Mouse (Mus musculus) WW6 (cell line): Measurements from ENCODE around the gene Dbndd2.

Experiments
- DNase-seq: peaks from one replicate; pipeline ENCODE4 v3.0.0-alpha.2; 2013; ENCODE audit warnings: low read depth, low spot score

The Dbndd2 gene

DNA sequence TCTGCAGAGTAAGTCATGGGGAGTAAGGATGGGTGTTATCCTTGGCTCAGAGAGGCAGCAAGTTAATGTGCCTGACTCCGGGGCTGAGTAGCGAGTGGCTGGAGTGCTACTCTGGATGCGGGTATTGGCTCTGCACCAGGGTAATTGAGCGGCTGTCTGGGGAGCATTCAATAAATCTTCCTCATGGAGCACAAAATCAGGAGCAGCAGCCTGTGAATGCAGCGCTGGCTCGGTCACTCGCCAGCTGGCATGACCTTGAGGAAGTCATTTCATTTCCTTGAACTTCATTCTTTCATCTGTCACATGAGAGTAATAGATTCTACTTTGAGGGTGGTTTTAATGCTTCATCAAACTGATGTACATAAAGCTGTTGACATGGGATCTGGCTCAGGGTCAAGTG, 14.6 kb downstream of the Dbndd2 start:
- no peak for DNase-seq

DNA sequence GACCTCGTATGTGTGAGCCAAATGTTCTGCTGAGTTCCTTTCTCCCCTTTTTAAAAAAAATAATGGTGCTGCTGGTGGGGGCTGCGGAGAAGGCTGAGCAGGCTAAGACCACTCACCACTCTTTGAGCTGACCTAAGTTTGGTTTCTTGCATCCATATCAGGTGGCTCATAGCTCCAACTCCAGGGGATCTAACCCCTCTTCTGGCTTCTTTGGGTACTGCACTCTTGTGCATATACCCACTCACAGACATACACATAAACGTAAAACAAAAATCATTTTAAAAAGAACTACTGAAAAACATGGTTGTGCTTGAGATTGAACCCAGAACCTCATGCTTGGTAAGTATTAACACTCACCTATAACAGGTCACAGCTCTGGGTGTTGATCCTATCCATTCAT, 19.0 kb downstream of the Dbndd2 start:
- DNase-seq = no peak

DNA sequence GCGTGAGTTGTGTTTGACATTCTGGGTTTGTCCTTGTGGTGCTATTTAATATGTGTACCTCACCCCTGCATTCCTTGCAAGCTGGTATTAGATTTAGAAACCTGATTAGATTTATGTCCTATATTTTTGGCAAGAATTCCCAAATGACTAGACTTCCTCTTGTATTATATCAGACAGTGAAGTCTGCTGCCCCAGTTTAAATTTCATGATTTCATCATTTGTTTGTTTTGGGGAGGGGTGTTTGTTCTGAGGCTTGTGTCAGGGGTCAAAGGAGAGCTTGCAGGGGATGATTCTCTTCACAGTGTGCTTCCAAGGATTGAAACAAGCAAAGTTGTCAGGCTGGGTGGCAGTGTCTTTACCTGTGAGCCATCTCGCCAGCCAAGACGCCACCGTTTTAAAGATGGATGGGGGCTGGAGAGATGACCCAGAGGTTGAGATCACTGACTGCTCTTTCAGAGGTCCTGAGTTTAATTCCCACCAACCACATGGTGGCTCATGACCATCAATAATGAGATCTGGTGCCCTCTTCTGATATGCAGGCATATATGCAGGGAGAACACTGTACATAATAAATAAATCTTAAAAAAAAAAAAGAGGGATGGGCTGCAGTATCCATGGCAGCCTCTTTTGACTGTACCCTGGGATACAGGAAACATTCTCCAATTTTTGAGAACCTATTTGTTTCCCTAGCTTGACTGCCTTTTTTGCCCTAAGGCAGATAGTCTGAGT, 19.9 kb downstream of the Dbndd2 start:
- no peak for DNase-seq

DNA sequence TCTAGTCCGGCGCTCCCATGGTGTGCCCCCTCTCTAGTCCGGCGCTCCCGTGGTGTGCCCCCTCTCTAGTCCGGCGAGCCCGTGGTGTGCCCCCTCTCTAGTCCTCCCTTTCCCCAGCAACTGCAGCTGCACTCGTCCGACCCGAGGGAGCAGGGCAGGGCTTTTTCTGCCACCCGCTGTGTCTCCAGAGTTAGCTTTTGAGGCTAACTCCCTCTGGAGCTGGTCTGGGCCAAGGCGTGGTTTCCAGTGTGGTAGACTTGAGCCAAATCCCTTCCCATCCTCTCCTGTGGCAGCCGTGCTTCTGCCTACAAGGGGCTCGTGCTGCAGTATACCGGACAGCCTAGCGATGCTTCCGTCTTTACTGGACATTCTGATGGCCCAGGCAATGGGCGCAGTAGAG, 21.9 kb downstream of the Dbndd2 start:
- no peak for DNase-seq

DNA sequence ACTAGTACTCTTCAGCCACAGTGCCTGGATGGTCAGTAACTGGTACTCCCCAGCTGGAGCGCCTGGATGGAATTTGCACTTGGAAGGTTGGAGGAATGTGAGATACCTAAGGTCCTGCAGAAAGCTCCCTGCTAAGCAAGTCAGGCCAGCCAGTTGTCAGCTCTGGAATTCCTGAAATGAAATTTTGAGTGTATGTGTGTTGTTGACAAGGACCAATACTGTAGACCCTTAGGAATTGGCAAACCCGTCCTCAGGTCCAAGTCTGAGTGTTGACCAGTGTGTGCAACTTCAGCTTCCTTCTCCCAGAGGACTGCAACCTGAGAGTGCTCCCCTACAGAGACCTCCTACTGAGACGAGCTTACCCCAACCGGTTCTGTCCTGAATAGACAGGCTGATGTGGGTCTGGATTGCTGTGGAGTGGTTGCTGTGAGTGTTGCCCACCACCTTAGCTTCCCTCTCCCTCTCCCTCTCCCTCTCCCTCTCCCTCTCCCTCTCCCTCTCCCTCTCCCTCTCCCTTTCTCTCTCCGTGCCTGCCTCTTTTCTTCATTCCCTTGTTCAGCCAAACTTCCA, 24.8 kb downstream of the Dbndd2 start:
- no peak for DNase-seq

DNA sequence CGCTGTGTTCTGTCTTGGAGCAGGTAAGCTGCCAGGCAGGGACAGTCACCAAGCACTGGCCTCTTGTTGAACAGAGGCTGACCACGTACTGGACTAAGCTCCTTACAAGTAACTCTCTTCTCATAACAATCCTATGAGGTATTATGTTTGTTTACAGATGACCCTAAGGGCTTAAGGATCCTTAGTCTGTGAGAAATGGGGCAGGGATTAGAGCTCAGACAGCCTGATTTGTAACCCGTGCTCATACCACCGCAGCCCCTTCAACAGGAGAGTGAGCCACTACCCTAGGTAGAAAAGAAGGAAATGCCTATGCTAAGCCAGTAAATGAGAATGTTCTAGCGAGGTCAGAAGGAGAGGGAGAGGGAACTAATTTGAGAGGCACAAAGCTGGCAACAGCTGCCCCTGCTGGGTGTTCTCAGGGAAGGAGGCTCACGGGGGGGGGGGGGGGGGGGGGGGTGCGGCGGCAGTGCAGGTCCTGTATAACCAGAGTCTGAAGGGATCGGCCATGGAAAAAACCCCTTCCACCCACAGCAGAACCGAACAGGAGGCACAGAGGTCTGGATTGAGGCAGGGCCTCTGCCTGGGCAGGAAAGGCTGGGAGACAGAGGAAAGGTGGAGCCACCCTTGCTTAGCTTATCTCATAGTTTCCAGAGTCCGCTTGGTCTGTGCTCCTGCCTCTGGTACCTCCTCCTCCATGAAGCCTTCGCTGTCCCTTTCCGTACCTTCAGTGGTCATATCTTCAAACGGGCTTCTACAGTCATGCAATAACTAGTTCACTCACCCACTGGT, 26.4 kb downstream of the Dbndd2 start:
- DNase-seq = no peak

DNA sequence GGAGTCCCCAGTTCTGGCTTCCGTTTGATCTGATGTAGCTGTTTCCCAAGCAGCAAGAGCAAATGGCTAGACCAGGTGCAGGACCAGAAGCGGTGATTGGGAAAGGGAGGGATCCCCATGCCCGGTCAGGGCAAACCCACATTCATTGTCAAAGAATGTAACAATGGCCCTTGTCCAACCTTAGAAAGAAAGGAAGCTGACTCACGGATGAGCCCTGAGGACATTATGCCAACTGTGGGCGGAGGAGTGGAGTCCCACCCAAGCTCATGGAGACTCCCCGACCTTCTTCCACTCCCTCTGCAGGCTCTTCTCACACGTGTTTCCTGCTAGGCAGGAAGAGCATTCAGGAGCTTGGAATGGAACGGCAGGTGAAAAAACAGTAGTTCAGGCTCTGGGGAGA, 27.5 kb downstream of the Dbndd2 start:
- DNase-seq = no peak

DNA sequence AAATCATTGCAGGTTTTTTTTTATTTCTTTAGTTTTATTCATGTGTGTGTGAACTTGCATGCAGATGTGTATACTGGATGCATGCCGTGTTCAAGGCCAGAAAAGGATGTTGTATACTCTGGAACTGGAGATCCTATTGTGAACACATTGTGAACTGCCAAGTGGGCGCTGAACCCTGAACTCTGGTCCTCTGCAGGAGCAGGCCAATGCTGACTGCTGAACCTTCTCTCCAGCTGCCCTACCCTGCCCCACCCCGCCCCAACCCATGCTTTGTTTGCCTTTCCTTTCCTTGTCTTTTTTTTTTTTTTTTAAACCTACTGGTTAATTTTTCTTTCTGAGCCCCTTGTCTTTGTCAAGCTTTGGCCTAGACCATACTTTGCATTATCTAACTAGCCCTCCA, 29.0 kb downstream of the Dbndd2 start:
- DNase-seq = no peak

DNA sequence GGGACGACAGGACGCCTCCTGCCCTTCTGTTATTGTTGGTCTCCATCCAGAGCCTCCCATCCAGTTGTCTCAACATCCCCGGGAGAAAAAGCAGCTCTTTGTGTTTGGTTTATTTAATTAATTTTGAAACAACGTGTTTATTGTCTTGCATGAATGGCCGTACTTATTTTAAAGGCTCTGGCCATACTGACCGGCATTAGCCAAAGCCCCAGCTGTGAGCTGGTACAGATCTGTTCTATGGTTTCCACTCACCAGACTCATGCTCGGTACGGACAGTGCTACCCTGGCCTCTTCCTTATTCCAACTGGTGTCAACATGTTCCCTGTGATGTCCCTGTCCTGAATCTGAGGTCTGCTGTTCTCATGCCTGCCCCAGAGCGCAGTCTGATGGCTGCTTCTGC, 30.0 kb downstream of the Dbndd2 start:
- no peak for DNase-seq

DNA sequence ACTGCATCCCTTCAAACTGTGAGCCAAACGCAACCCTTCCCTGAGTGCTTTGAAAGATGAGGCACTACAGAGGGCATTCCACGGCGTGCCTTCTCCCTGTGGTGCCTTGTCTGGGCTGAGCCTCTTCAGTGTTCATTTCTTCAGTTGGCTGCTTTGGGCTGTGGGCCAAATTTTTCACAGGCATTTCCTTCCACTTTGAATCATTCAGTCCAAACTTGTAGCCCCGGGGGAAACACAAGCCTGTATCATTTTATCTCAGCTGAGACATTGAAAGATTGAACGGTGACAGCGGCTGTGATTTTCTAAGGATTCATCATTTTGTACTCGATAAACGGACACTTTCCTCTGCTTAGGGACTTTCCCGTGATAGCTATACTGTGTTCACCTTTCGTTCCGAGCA, 30.7 kb downstream of the Dbndd2 start:
- no peak for DNase-seq

DNA sequence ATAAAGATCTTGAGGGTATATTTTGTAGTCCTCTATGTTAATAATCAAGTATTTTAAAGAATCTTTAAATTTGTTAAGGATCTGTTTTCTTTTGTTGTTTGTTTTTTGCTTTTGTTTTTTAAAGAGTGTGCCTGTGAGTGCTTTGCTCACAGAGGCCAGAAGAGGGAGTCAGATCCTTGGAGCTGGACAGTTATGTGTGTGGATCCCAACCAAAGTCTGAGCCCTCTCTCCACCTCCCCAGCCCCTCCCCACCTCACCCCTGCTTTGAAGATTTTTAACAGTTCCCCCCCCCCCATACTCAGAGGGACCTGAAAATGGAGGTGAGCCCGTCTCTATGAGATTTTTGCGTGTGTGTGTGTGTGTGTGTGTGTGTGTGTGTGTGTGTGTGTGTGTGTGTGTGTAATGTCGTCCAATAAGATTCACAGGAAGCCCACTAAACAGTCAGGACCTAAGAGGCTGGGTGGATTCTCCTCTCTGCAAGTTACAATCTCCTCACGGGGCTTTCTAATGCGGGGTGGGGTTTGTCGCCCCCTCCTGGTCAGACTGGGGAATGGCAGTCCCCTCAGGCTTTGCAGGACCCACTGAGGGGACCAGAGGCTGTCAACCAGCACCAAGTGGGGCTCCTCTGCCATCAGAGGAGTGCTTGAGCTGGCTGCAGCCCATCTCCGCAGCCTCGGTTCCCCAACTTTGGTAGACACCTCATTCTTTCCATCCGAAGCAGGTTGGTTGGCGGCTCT, 31.7 kb downstream of the Dbndd2 start:
- DNase-seq = no peak

DNA sequence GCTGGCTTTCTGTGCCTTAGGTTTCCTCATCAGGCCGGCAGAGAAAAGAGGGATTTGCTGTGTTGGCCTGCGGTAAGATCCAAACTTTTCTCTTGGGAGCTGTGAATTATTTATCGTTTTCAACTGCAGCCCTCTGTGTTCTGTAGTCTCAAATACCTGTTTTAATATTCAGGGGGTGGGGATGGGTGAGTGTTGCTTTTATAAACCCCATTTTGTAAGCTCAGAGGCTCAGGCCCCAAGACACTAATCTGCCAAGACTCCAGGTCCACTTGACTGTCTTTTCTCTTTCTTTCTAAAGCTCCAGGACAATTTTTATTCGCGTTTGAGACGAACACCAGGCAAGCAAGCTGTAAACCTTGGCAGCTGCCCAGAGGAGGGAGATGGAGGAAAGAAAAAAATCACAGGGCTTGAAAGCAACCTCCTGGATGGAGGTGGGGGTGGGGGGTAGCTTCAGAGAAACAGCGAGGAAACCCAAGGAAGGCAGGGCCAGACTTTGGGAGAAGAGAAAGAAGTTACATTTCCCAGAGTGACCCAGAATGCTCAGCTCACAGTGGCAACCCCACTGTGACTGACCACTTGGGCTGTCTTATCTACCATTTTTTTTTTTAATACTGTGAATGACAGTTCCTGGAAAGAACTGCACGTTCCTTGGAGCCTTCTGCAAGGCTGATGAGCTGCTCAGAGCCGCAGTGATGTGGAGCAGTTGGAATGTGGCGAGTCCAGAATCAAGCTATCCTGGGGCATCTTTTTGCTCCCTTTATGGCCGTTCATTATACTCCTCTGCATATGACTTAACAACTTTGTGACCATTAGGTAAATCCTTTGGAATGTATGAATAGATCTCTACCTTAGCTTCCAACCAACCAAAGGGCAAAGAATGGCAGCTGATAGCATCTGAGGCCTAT, 32.6 kb downstream of the Dbndd2 start:
- DNase-seq = no peak

DNA sequence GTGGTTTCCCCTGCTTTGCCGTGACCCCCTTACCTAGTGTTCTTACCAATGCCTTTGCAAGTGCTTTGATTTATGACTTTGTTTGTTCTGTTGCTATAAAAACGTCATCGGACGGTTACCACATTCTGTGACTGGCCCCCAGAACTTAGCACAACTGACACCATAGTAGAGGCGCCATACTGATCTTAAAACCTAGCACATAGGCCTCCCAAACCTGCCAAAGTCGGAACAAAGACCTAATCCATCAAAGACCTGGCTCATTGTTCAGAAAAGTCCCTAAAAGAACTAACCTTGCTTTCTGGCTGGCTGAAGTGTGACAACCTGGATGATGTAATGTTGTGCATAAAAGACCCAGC, 33.2 kb downstream of the Dbndd2 start:
- DNase-seq = no peak

DNA sequence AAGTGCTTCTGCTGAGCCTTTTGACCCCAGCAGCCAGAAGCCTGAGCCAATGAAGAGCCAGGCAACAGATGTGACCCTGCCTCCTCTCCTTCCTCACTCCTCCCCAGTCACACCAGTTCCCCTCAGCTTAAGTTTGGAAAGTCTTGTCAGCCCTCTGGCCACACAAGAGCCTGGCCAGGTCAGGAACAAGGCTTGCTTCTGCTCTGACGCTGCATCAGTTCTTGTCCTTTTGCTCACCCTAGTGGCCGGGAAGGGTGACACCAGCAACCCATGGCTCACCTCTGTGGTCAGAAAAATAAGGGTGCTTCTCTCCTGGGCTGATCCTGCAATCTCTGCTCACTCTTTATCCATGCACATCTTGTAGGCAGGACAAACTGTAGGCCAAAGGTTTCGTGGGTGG, 34.9 kb downstream of the Dbndd2 start:
- DNase-seq = no peak

DNA sequence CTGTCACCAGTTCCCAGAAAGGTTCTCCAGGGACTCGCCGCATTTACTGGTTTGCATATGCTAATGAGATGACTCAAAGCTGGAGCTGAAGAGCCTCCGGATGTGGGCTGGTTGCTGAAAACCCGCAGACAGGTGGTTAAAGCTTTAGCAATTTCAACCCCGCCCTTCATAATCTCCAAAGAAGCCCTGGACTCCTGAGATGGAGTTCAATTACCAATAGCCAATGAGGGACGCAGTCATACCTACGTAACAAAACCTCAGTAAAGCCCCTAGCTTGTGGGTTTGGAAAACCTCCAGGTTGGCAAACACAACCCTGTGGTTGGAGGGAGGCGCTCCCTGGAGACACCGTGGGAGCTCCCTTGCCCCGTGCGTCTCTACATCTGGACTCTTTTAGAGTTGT, 35.9 kb downstream of the Dbndd2 start:
- no peak for DNase-seq

DNA sequence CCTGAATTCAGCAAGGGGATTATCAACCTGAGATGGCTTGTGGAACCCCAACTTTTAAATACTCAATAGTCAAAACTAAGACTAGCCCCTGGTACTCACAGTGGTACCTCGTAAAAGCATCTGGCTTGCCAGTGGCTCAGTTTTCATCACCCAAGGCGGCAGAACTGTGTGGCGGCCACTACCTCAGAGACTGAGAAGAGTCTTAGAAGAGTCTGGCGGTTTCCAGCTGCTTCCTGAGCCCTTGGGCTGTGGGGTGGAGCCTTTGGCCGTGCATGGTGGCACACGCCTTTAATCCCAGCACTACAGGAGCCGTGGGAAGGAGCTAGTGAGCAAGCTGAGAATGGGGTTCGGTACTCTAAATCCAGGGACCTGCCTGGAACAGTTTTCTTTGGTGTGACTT, 36.4 kb downstream of the Dbndd2 start:
- DNase-seq = no peak

DNA sequence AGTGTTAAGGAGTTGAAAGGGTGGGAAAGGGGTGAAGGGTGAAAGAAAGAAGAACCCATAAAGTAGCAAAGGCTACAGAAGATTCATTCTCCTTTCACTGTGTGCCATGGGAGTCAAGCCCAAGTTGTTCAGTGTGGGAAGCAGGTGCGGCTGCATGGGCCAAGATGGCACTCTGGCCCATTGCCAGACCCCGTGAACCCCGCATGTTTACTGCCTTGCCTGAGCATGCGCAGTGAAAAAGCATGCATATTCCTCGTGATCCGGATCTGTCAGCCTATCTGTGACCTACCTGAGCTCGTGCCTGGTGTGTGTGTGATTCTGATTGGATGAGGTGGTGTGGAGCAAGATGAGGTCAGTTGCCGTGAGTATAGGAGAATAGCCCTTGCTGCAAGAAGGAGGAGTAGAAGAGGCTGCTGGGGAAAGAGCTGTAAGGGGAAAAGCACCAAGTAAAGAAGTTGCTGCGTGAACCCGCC, 37.4 kb downstream of the Dbndd2 start:
- no peak for DNase-seq

DNA sequence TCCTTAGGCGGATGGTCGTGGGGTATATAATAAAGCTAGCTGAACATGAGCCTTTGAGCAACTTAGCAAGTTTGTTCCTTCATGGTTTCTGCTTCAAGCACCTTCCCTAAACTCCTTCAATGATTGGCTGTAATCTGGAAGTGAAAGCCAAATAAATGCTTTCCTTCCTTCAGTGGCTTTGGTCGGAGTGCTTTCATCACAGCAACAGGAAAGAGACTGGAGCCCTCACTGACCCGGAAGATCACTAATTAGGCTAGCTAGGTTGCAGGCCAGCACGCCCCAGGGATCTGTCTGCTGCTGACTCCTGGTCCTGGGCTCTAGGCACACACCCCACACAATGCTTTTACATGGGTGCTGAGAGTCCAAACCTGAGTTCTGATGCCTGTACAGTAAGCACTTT, 42.7 kb downstream of the Dbndd2 start:
- DNase-seq = no peak

DNA sequence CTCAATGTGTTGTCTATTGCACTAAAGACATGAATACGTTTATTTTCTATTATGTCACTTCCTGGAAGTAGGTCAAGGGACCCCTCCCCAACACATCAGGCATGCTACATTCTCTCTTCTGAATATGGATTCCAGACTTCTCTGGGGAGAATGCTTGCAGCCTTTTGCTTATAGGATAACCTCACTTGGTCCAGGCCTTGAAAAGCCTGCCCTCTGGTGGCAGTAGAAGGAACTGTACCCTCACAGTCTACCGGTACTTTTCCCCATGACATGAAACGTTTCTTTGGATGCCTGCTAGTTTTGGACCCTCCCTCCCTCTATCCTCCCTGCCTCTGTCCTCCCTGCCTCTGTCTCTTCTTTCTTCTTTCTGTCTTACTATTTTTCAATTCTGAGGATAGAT, 45.3 kb downstream of the Dbndd2 start:
- no peak for DNase-seq

DNA sequence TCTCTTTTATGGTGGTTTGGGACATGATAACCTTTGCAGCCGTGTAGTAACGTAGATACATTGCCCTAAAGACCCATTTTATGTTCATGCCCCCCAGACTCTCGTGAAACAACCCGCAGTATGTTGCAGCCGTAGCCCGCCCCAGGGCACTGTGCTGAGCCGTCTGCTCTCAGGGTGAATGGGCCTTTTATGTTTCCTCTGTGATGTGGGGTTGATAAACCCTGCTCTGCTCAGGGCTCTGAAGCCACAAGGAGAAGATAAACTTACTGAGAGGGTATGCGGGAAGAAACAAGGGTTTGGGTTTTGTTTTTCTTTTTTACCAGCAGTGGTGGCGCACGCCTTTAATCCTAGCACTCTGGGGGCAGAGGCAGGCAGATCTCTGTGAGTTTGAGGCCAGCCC, 48.4 kb downstream of the Dbndd2 start:
- DNase-seq = no peak

DNA sequence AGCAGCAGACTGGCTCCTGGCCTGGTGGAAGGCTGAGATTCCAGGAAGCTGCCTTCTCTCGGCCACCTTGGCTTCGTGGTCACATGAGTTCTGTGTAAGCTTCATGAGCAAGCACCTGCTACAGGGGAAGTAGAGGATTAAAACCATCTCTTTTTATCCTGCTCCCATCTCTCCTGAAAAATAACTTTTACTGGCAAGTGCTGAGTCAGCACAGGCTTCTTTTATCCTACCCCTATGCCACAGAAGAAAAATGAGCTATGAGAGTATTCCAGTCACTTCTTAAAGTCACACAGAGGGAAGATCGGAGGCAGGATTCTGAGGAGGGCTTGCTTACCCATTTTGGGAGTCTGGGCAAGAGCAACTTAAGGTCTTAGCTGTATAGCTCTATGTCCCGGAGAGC, 51.1 kb downstream of the Dbndd2 start:
- DNase-seq = no peak
